Mouse (Mus musculus) kidney, postnatal 4 days (tissue): ENCODE results near the gene Olfr1154.

Experiments used
- DNase-seq, 2 experiments: peaks; one replicate each; pipeline ENCODE4 v3.0.0; 2021; ENCODE audit warnings: mixed read lengths in 2 of 2

Gene Olfr1154

GRCm38 (mm10) chr2:87905066-87905465, at the start of gene Olfr1154:
Olfr1154 (minus strand) TSS chr2:87905166.
- no peak for DNase-seq

DNA sequence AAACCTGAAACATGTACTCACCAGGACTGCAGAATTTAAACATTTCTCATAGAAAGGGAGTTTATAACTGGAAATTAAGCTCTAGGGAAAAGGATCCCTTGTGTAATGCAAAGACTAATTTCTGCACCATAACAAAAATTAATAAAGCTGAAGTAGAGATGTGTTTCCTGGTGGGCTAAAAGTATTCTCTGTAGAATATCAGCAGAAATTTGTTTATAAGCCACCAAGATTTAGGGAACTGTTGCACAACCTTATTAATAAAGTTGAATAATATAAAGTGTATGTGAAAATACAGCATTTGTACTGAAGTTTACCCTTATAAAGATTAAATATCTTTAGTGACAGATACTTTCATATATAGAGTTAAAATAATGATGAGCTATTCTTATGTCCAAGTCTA, 48.0 kb upstream of the Olfr1154 start, which contains the start of gene Olfr1156:
Gene Olfr1156 (minus strand): TSS at position 101 of the 400 bp plus-strand sequence.
- no peak for DNase-seq

DNA sequence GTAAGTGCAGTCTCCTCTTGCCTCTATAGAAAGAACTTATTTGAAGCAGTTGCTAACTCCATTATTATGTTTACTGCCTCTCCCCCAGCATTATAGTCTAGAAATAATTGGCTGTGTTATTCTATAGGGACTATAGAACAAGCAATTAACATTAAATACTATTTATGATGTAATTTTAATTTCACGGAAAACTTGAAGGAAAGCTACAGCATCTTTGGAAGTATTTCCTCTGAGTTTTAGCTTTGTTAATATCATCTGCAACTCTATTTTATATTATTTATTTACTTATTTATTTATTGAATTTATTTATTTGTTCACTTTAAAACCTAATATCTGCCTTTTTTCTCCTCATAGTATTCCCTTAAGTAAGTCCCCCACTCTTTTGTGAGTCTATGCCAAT, 40.1 kb upstream of the Olfr1154 start, which contains the start of gene Olfr1155:
Gene Olfr1155 (minus strand): TSS at position 101 of the 400 bp plus-strand sequence.
- DNase-seq, result no peak

- no peak for DNase-seq
These were observed 10.3 kb downstream of the Olfr1154 start, which contains the start of gene Olfr1153 for GRCm38 (mm10) chr2:87894662-87895061. Olfr1153 (plus strand) TSS chr2:87894962.

DNA sequence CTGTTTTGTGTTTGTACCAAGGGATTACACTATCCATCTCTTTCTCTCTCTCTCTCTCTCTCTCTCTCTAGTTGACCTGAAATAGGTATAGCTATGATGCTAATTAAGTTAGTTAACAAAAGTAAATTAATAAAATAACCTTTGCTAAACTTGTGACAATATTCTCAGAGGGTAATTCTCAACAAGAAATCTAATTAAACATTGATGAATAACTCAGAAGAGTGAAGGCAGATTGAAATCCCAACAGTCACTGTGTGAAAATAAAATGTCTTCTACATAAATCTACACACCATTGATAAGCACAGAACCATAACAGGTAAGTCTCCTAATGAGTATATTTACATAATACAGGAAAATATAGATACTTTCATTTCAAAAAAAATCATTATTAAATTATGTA, 38.8 kb downstream of the Olfr1154 start, which contains the start of gene Olfr1152:
Gene Olfr1152 (plus strand): TSS at position 301 of the 400 bp plus-strand sequence.
- no peak for DNase-seq

DNA sequence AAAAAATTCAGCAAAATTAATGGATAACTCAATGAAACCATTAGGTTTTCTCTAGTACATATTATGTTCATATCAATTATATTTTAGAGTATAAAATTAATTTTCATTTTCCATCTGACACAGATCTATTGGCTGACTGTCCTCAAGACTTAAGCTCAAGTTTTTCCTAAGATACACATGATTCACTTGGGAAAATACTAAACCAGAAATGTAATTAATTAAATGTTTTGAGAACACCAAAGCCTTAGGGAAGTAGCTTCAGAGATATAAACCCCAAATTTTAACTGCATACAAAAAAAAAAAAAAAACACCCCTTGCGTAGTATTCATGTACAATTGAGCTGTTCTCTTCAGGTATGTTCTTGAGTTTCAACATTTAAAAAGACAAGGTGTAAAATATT, 49.4 kb downstream of the Olfr1154 start, which contains the start of gene Olfr1151:
Gene Olfr1151 (plus strand): TSS at position 301 of the 400 bp plus-strand sequence.
- no peak for DNase-seq
